Mouse (Mus musculus) C3H10T1/2 (cell line): Measurements from ENCODE around the gene BC147527. TPM values are rescaled to one million over a fixed set of nuclear protein-coding genes. Genes with fewer than 3 reads are reported as not detected.

Experiments used
- polyA plus RNA-seq, 2 experiments: library from polyadenylated mRNA; unstranded; fragments of >200 nt; fragmentation: generic; extraction: Trizol; gene quantifications; one replicate each; pipeline ENCODE4 v1.2.1; 2012; ENCODE audit warnings: missing spikeins in 2 of 2

BC147527 gene
- polyA plus RNA-seq: under 1 TPM in 1 of 2 experiments, not detected in 1; 0.86 TPM

GRCm38 (mm10) chr13:120299991-120300442, at the start of gene BC147527:
BC147527 (plus strand) TSS chr13:120300392.

GRCm38 (mm10) chr13:120262870-120263269, 37.3 kb upstream of the BC147527 start, which contains the start of gene AF067061:
AF067061 (plus strand) TSS chr13:120263114.

GRCm38 (mm10) chr13:120316578-120316977, 16.4 kb downstream of the BC147527 start, which contains the start of gene Tcstv3:
Tcstv3 (plus strand) TSS chr13:120316878.

Other genes with a start within 250 kb of the BC147527 start
- not detected for gene Gm21188, start 248.2 kb upstream of the BC147527 start, polyA plus RNA-seq
- gene Gm20767, start 160.1 kb upstream of the BC147527 start, polyA plus RNA-seq: not detected
- not detected for gene Gm21818, start 128.0 kb upstream of the BC147527 start, polyA plus RNA-seq
- gene Gm21762, start 84.4 kb upstream of the BC147527 start, polyA plus RNA-seq: not detected
- gene Gm21731, start 61.3 kb upstream of the BC147527 start, polyA plus RNA-seq: not detected
- gene AF067061, start 37.3 kb upstream of the BC147527 start, polyA plus RNA-seq: under 1 TPM in 1 of 2 experiments, not detected in 1; 0.08 TPM
- not detected for gene Tcstv3, start 16.5 kb downstream of the BC147527 start, polyA plus RNA-seq